In genomic region chr1:40681699-40682510, GRCm38 (mm10) we compare ENCODE assay signal across 9 mouse cellular contexts. TPM values are rescaled to one million over a fixed set of nuclear protein-coding genes. Genes with fewer than 3 reads are reported as not detected.
DNase-seq lines count a peak whose midpoint lies in the region; ATAC-seq and TF ChIP-seq lines count a peak whose summit lies in the region.
"Had no signal": no experiment of that assay in that cellular context is flagged by ENCODE, and none has a peak within 500 bp of the region (broad histone marks: within the 10 kb centered on the region; RNA-seq: fewer than 3 reads in every experiment).

No protein-coding gene starts in this region.

- peaks cover 21% of the 10 kb centered on the region for H3K4me1 ChIP-seq in hindbrain, embryonic 15.5 days (replicated peaks)
- H3K4me1 ChIP-seq in liver, embryonic 14.5 days (replicated peaks; ENCODE audit: control insufficient read depth in 2 of 2, insufficient read depth in 2 of 2, low read length in 1 of 2): no peaks in the 10 kb centered on the region
- peaks cover 13% of the 10 kb centered on the region for H3K4me1 ChIP-seq in small intestine, adult 2 months (ENCODE audit: control insufficient read depth, insufficient read depth, insufficient read length, low read length)

- H3K36me3 ChIP-seq in hindbrain, embryonic 15.5 days: no peaks in the 10 kb centered on the region
- no peaks in the 10 kb centered on the region for H3K36me3 ChIP-seq in liver, embryonic 14.5 days (replicated peaks; ENCODE audit: control insufficient read depth, insufficient read depth, low read depth)
- no peaks in the 10 kb centered on the region; the same call in 1 of the 2 replicates for H3K36me3 ChIP-seq in small intestine, adult 2 months (ENCODE audit: control insufficient read depth, insufficient read depth, low read length)

- H3K9ac ChIP-seq in hindbrain, embryonic 15.5 days: peak overlapping the region; percentile 45
- no peak overlapping the region for H3K9ac ChIP-seq in liver, embryonic 14.5 days (replicated peaks)

- no peak for TF ChIP-seq POLR2A in small intestine, adult 2 months (IDR thresholded peaks at IDR 0.05; ENCODE audit: low read depth, low read length)

- TF ChIP-seq CTCF in liver, embryonic 14.5 days (IDR thresholded peaks at IDR 0.05; ENCODE audit: low read depth): no peak
- TF ChIP-seq CTCF in small intestine, adult 2 months (IDR thresholded peaks at IDR 0.05; ENCODE audit: extremely low read depth, insufficient read length, insufficient replicate concordance, low read depth, low read length): no peak

- TF ChIP-seq EP300 in liver, embryonic 14.5 days (IDR thresholded peaks at IDR 0.05; ENCODE audit: low read depth): no peak

- peak overlapping the region; percentile 99 for H3K4me2 ChIP-seq in hindbrain, embryonic 15.5 days
- H3K4me2 ChIP-seq in liver, embryonic 14.5 days (ENCODE audit: low read depth): peak overlapping the region; percentile 64

- peaks cover 52% of the 10 kb centered on the region for H3K27me3 ChIP-seq in hindbrain, embryonic 15.5 days
- H3K27me3 ChIP-seq in liver, embryonic 14.5 days (ENCODE audit: control insufficient read depth, insufficient read depth, low read length): peaks cover 46% of the 10 kb centered on the region
- no peaks in the 10 kb centered on the region for H3K27me3 ChIP-seq in small intestine, adult 2 months (ENCODE audit: control insufficient read depth, insufficient read depth, low read length)
- H3K27me3 ChIP-seq: CH12.LX had no signal

- peak; percentile 23; the same call in 1 of the 2 replicates for ATAC-seq in cerebellum, adult (ENCODE audit: insufficient number of reproducible peaks, low FRiP score, low TSS enrichment)
- peak; percentile 76 for ATAC-seq in hindbrain, embryonic 15.5 days (ENCODE audit: low FRiP score, low read depth)
- ATAC-seq in liver, embryonic 14.5 days (ENCODE audit: insufficient read depth): no peak

- H3K27ac ChIP-seq in hindbrain, embryonic 15.5 days (replicated peaks): no peak overlapping the region
- H3K27ac ChIP-seq in liver, embryonic 14.5 days: no peak overlapping the region
- H3K27ac ChIP-seq in small intestine, adult 2 months (ENCODE audit: insufficient read depth, low read depth, low read length): peak overlapping the region; percentile 87

- no peaks in the 10 kb centered on the region for H3K9me3 ChIP-seq in hindbrain, embryonic 15.5 days
- H3K9me3 ChIP-seq in liver, embryonic 14.5 days (ENCODE audit: control insufficient read depth, low read length): no peaks in the 10 kb centered on the region

- no peak for DNase-seq in cerebellum, adult 9-10 months
- DNase-seq in urinary bladder, postnatal 25 days (ENCODE audit: low spot score): peak; percentile 11
- DNase-seq in urinary bladder, postnatal 36 days (ENCODE audit: low spot score in 2 of 2): no peak
- no peak for DNase-seq in liver, embryonic 14.5 days (ENCODE audit: low read depth in 3 of 3, low spot score in 3 of 3)
- no peak for DNase-seq in ovary, postnatal 10 days (ENCODE audit: low spot score)

- peak overlapping the region; percentile 57 for H3K4me3 ChIP-seq in hindbrain, embryonic 15.5 days
- peak overlapping the region; percentile 18 to 42; a peak in 3 of 4 replicates for H3K4me3 ChIP-seq in liver, embryonic 14.5 days (ENCODE audit: insufficient read depth in 1 of 2, low read depth in 2 of 2, low read length in 2 of 2)
- peak overlapping the region; percentile 82 for H3K4me3 ChIP-seq in small intestine, adult 2 months (ENCODE audit: low read depth, low read length)

- WGBS in hindbrain, embryonic 15.5 days: 5% methylated on average over 44 of the region's 44 CpGs
- WGBS in liver, embryonic 14.5 days (ENCODE audit: insufficient replicate concordance): 5% methylated on average over 44 of the region's 44 CpGs
- 2% methylated on average over 44 of the region's 44 CpGs for WGBS in small intestine, adult 2 months

RNA-seq across cellular contexts. Expression of gene Slc9a2, which starts 1.5 kb away (rescaled TPM):
- polyA plus RNA-seq in hindbrain, embryonic 15.5 days (2015; fragmentation: Nextera tagmentation; extraction: Ambion mirVana): 0.39 and 0.62 TPM in 2 replicates
- 0.01 TPM in 2 replicates for polyA plus RNA-seq in liver, embryonic 14.5 days (2012; rRNA removed)
- not detected in 2 replicates for polyA plus RNA-seq in liver, embryonic 14.5 days (2014; fragmentation: Nextera tagmentation; extraction: Ambion mirVana)
- polyA plus RNA-seq in small intestine, adult 2 months (2012; rRNA removed): 95.1 and 234 TPM in 2 replicates

Comparison
In these comparisons a context has a peak if more than half of its experiments do, and no peak if none do; other contexts are left out.
1. H3K4me3 ChIP-seq: peak in every context shown above with its lines; median percentile 82 in small intestine, adult 2 months; 57 in hindbrain, embryonic 15.5 days; 30 in liver, embryonic 14.5 days.
2. RNA of gene Slc9a2, which starts 1.5 kb away (polyA plus RNA-seq): 95.1 to 234 TPM in small intestine, adult 2 months; 0.39 to 0.62 TPM in hindbrain, embryonic 15.5 days and 0.01 TPM in liver, embryonic 14.5 days; every median in the first group is over 10 times any median in the second.